Mouse (Mus musculus): ENCODE data around the gene Ppm1b.
A peak's percentile ranks its signal among the peaks of the same experiment; 100 is the strongest.
"Not testable (repeated sequence)": the region's sequence is repeated elsewhere in the genome, so short reads cannot be mapped to it uniquely, and the experiment has no call there.

Ppm1b gene

DNA sequence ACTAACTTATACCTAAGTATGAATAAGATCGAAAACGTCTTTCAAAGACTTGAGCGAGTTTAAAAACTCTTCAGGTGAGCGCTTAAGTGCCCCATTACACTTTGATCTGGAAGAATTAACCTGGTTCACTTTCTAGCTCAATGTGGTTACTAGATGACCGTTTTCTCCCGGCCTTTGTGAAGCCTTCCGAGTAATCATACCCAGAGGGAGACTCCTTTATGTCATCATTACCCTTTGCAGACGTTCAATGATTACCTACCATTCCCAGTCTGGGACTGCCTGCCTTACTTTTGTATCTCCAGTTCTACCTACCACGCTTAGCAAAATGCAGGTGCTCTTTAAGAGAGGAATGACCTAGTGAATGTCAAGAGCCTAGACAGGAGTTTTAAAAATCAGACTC is at the start of gene Ppm1b:
Ppm1b (plus strand) TSS at position 301 of the 400 bp plus-strand sequence.
- DNase-seq (ENCODE audit: low spot score) = no peak

- DNase-seq (ENCODE audit: low spot score) = no peak
Measured at GRCm38 (mm10) chr17:84921666-84922376, 34.7 kb upstream of the Ppm1b start.

DNA sequence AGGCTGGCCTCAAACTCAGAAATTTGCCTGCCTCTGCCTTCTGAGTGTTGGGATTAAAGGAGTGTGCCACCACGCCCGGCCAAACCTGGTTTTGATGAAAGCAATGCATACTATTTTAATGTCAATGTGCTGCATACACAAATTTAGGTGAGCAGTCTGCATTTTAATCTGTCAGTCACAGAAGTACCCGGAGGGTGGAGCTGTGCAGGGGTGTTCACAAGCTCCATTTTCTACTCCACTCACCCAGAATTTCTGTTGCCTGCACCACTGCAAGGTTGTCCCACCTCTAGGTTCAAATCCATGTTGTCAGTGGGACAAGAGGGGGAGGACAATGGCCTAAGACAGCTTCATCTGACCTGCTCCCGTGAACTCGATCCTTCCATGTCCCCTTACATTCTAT is 31.8 kb upstream of the Ppm1b start:
- DNase-seq (ENCODE audit: low spot score) = no peak

DNA sequence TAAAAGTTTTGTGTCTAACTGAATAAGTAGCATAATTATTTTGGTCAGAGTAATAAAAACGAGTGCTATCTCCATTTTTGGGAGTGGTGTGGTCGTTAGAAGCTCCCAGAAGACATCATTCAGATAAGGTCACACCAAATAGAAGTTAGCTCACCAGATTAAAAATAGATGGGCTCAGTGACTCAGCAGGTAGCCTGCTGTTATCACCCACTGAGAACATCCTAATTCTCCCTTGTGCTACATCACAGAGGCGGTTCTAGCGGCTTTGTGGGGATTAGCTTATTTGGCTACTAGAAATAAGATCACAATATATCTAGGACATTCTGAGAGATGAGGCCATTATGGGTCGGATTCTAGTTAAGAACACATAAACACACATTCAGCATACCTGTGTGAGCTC is 30.3 kb upstream of the Ppm1b start:
- no peak for DNase-seq (ENCODE audit: low spot score)

DNA sequence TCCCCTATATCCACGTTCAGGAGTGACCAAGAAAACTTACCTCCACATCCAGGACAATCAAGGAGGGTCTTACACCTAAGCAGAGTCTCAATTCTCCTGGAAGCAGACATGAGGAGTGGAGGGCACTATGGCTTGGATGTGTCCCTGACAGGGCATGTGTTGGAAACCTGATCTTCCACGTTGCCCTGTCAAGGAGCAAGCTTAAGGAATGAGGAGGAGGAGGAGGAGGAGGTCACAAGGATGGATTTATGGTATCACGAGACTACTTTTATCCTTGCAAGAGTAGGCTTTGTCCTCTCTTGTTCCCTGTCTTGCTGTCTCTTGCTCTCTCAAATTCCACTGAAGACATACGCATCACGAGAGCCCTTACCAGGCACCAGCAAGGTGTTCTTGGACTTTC is 29.0 kb upstream of the Ppm1b start:
- no peak for DNase-seq (ENCODE audit: low spot score)

DNA sequence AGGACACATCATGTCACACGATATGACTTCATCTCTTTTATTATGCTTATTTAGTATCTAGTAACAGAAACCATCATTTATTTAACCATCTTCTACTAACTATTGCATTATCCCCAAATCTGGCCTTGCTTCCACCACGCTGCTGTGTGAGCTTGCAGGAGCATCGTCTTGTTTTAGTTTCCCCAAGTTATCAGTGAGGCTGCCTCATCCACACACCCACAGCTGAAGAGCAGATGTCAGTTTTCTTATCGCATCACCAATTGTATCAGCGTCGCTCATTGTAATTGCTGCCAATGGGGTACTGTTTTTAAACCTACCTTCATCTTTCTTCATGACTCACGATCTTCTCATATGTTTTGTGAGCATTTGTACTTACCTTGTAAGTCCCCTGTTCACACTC is 23.6 kb upstream of the Ppm1b start:
- DNase-seq (ENCODE audit: low spot score) = no peak

- no peak for DNase-seq (ENCODE audit: low spot score)
Measured at GRCm38 (mm10) chr17:84933968-84934367, 22.6 kb upstream of the Ppm1b start.

GRCm38 (mm10) chr17:84935620-84936019 is 20.9 kb upstream of the Ppm1b start:
- not testable (repeated sequence) for DNase-seq (ENCODE audit: low spot score)

DNA sequence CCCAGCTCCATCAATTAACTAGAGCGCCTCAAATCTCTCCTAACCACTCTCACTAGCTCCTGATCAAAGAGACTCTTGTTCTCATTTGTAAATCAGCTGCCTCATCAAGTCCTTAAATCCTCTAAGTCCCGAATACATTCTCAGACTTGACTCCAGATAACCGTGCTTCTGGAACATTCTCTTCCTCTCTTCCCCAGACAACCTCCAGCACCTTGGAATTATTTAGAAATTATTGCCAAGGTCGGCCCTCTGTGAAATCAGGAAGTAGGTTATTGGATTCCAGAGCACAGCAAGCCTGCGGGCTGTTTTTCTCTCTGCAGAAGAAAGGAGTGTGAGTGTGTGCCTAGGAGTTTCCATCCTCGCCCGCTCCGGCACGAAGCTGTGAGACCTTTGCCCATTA is 20.2 kb upstream of the Ppm1b start:
- DNase-seq (ENCODE audit: low spot score) = no peak

- DNase-seq (ENCODE audit: low spot score) = no peak
Measured at GRCm38 (mm10) chr17:84936809-84937208, 19.7 kb upstream of the Ppm1b start.

DNA sequence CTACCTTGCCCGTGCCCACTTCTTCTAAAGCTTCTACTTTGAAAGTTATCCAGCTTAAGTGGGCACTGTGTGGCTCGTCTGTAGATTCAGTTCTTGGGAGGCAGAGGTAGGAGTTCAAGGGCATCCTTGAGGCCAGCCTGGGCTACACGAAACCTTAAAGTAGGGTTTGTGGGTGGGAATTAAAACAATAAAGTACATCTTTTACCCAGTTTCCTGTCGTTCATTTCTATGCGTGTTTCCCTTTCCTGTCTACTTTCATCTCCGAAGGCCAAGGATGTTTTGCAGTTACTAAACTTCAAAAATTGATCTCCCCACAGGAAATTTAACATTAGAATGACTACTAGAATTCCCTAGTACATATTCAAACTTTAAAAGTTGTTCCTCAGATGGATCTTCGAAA is 19.3 kb upstream of the Ppm1b start:
- DNase-seq (ENCODE audit: low spot score) = no peak

DNA sequence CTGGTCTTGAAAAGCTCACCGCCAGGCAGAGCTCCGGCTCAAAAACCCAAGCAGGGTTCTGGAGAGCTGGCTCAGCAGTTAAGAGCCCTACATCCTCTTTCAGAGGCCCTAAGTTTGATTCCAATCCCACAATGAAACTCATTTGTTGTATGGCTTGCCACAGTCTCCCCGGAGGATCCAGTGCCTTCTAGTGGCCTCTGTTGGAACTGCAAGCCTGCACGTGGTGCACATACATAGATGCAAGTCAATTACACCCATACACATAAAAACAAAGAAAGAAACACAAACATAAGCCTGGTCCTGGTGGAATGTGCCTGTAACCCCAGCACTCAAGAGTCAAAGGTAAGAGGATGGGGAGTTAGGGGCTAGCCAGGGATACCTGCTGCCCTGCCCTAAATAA is 18.3 kb upstream of the Ppm1b start:
- no peak for DNase-seq (ENCODE audit: low spot score)

DNA sequence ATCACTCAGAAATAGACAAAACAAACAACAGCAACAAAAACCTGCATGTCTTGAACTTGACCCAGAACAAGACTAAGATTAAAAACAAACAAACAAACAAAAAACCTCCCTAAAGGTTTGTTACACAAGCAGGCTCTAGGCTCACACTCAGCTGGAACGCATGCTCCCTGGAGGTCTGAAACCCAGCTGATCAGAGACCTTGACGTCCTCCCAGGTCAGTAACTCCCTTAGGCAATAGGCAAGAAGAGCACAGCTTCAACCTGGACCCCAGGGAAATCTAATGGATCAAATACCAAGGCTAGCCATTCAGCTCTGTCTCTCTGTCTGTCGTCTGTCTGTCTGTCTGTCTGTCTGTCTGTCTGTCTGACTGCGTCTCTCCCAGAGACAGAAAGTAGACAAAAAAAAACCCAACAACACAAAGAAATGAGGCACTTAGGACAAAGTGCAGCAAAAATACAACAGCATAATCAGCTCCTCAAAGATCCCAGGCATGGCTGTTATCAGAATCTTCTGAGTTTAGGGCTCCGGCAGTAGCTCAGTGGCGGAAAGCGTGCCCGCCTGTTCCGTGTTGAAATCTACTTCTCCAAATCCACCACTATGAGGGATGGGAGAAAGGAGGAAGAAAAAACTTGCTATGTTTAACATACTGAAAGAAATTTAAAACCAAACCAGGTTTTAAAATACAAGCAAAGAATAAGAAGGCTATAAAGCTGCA is 16.4 kb upstream of the Ppm1b start:
- DNase-seq (ENCODE audit: low spot score) = no peak

GRCm38 (mm10) chr17:84941291-84941868 is 15.2 kb upstream of the Ppm1b start:
- no peak for DNase-seq (ENCODE audit: low spot score)

DNA sequence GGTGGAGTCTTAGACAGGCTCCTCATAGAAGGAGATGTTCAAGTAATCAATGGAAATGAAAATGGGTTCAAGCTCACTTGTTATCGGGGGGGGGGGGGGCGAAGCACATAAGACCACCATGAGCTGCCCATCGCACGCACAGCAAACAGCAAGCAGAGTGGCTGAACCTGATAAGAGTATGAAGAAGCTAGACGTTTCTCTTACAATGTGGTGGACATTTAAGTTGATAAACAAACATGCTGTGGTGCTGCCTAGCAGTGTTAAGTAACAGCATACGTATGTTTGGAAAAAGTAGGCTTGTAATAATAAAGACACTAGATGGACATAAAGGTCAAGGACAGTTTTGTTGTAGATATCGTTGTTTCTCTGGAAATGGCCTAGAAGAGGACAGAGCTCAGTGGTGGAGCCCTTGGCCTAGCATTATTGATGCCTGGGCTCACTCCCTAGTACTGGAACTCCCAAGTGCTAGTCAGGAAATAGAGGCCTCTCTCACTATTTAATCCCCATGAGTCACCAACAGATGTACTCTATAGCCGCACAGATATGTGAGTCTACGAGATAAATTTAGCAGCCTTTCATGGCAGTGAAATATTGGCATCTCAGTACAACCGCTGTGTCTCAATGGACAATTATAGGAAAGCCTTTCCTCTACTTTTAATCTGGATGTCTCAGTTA is 14.0 kb upstream of the Ppm1b start:
- DNase-seq (ENCODE audit: low spot score) = no peak

DNA sequence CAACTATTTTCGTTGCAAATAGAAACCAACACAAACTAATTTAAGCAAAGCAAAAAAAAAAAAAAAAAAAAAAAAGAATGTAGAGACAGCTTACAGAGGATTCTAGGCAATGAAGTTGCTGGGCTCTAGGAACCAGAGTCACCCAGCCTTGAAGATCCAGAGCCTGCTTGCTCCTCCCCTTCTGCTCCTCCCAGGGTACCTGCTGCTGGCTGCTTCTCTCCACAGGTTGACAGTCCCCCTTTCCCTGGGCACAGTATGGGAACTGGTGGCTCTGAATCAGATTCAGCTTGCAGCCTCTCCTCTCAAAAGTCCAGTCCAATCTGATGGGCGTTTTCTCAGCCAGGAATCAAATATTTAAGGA is 13.5 kb upstream of the Ppm1b start:
- DNase-seq (ENCODE audit: low spot score) = no peak

DNA sequence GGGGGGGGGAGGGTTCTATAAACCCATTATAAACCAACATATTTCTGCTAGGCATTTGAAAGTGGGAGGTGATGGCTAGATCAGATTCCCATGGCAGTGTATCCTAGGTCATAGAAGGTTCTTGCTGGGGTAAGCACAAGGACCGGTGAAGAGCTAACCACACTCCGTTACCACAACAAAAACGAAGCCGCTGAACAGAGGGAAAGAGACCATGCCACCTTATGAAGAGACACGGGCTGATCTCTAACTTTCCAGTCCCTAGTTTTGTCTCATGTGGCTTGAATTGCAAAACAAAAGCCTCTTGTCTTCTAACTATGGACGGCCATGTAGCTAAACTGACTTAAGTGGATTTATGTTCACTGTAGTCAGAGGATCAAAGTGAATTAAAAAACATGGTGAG is 12.2 kb upstream of the Ppm1b start:
- no peak for DNase-seq (ENCODE audit: low spot score)

GRCm38 (mm10) chr17:84952521-84952920 is 4.0 kb upstream of the Ppm1b start:
- DNase-seq (ENCODE audit: low spot score) = no peak

- no peak for DNase-seq (ENCODE audit: low spot score)
Measured at GRCm38 (mm10) chr17:84953776-84954175, 2.8 kb upstream of the Ppm1b start.

DNA sequence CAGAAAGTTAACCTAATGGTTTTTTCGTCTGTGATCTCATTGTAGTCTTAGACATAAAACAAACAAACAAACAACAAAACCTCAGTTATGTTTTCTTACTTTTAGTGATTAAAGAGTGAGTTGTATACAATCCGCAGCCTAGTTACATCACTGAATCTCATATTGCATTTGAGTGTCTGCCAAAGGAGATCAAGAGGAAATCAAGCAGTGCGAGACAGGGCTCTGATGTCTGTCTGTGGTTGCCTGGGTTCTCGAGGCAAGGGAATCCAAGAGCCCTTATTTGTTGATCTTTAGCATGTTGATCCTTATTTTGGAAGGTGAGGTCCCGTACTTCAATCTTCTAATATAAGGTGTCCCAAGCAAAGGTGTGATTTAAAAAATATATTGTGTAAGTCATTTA is 1.7 kb upstream of the Ppm1b start:
- DNase-seq (ENCODE audit: low spot score) = no peak

DNA sequence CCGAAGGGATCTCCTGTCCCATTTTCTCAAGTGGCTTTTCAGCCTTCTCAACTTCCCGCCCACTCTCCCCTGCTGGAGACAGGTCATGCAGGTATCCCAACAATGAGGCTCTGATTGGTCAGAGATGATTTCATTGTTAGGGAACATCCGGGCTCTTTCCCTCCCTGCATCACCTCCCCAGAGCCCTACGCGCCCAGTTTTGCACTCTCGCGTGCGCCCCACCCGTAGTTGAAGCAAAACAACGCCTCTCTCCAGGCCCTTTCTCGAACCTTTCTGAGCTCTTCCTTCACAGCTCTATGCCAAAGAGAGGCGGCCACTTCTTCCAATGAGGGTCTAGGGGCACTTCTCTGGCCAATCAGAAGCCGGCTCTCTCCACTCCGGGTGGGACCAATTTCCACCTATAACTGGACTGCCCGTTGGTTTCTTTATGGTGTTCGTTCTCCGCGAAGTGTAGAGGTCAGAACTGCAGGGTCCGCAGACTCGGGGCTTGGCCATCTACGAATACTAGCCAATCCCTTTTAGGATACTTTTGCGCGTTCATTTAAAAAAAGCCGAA is 468 bp downstream of the Ppm1b start:
- peak; percentile 87 for DNase-seq (ENCODE audit: low spot score)

- DNase-seq (ENCODE audit: low spot score) = peak; percentile 99
Measured at GRCm38 (mm10) chr17:84957487-84958259, 1.1 kb downstream of the Ppm1b start.

Data from embryo, embryonic 10 days (tissue).